Mouse (Mus musculus): ENCODE results near the gene Rgl1. TPM values are rescaled to one million over a fixed set of nuclear protein-coding genes. Genes with fewer than 3 reads are reported as not detected.

Gene Rgl1
- polyA plus RNA-seq, 1 experiment from 2014 or later, result 33.2 TPM

GRCm38 (mm10) chr1:152771016-152771415 is 4.9 kb upstream of the Rgl1 start:
- DNase-seq (ENCODE audit: low spot score), result no peak
- no peaks in the 10 kb centered on the region for H3K27me3 ChIP-seq (replicated peaks; ENCODE audit: insufficient read depth, low read length)
- TF ChIP-seq CTCF (IDR thresholded peaks at IDR 0.05) (no peak), EP300 (IDR thresholded peaks at IDR 0.05) (no peak)
- WGBS, result 88% methylated on average over 9 of the region's 9 CpGs
- no peak for ATAC-seq
- H3K4me2 ChIP-seq (replicated peaks; ENCODE audit: low read depth, low read length), result no peak overlapping the region
- no peaks in the 10 kb centered on the region for H3K9me3 ChIP-seq (ENCODE audit: low read length)
- H3K9ac ChIP-seq (replicated peaks; ENCODE audit: low read depth), result no peak overlapping the region
- peaks cover 32% of the 10 kb centered on the region for H3K36me3 ChIP-seq (ENCODE audit: insufficient read depth, low read length)
- H3K4me3 ChIP-seq (ENCODE audit: low read depth, low read length), result no peak overlapping the region
- peaks cover under 1% of the 10 kb centered on the region; the same call in 1 of the 2 replicates for H3K4me1 ChIP-seq (ENCODE audit: insufficient read depth, low read depth, low read length)
- H3K27ac ChIP-seq (ENCODE audit: low read length), result no peak overlapping the region

- Histone ChIP-seq H3K27ac (ENCODE audit: low read length) (no peak overlapping the region), H3K27me3 (replicated peaks; ENCODE audit: insufficient read depth, low read length) (no peaks in the 10 kb centered on the region), H3K4me1 (ENCODE audit: insufficient read depth, low read depth, low read length) (peaks cover 6% of the 10 kb centered on the region; the same call in 1 of the 2 replicates), H3K36me3 (ENCODE audit: insufficient read depth, low read length) (peaks cover 24% of the 10 kb centered on the region), H3K9ac (replicated peaks; ENCODE audit: low read depth) (no peak overlapping the region), H3K4me2 (replicated peaks; ENCODE audit: low read depth, low read length) (peak overlapping the region; percentile 89), H3K9me3 (ENCODE audit: low read length) (no peaks in the 10 kb centered on the region), H3K4me3 (ENCODE audit: low read depth, low read length) (peak overlapping the region; percentile 97)
- TF ChIP-seq CTCF (IDR thresholded peaks at IDR 0.05), result peak; percentile 84
- no peak for TF ChIP-seq EP300 (IDR thresholded peaks at IDR 0.05)
- ATAC-seq (peak; percentile 16), DNase-seq (ENCODE audit: low spot score) (peak; percentile 90)
- 7% methylated on average over 5 of the region's 5 CpGs for WGBS
These were observed 1.8 kb upstream of the Rgl1 start for GRCm38 (mm10) chr1:152767749-152768488.

- ATAC-seq, result peak; percentile 37
- H3K9me3 ChIP-seq (ENCODE audit: low read length), result no peaks in the 10 kb centered on the region
- H3K9ac ChIP-seq (replicated peaks; ENCODE audit: low read depth), result peak overlapping the region; percentile 90
- peaks cover 15% of the 10 kb centered on the region for H3K36me3 ChIP-seq (ENCODE audit: insufficient read depth, low read length)
- DNase-seq (ENCODE audit: low spot score), result peak; percentile 42
- peak overlapping the region; percentile 97 for H3K4me3 ChIP-seq (ENCODE audit: low read depth, low read length)
- no peaks in the 10 kb centered on the region for H3K27me3 ChIP-seq (replicated peaks; ENCODE audit: insufficient read depth, low read length)
- WGBS, result under 1% methylated on average over 60 of the region's 60 CpGs
- TF ChIP-seq EP300 (IDR thresholded peaks at IDR 0.05) (no peak), CTCF (IDR thresholded peaks at IDR 0.05) (no peak; the same call in 1 of the 2 replicates)
- peak overlapping the region; percentile 91 for H3K27ac ChIP-seq (ENCODE audit: low read length)
- H3K4me1 ChIP-seq (ENCODE audit: insufficient read depth, low read depth, low read length), result peaks cover 6% of the 10 kb centered on the region; the same call in 1 of the 2 replicates
- peak overlapping the region; percentile 89 for H3K4me2 ChIP-seq (replicated peaks; ENCODE audit: low read depth, low read length)
These were observed 925 bp upstream of the Rgl1 start for GRCm38 (mm10) chr1:152766804-152767748.

- Histone ChIP-seq H3K27me3 (replicated peaks; ENCODE audit: insufficient read depth, low read length) (no peaks in the 10 kb centered on the region), H3K4me1 (ENCODE audit: insufficient read depth, low read depth, low read length) (peaks cover 6% of the 10 kb centered on the region; the same call in 1 of the 2 replicates), H3K4me3 (ENCODE audit: low read depth, low read length) (no peak overlapping the region), H3K9ac (replicated peaks; ENCODE audit: low read depth) (no peak overlapping the region), H3K36me3 (ENCODE audit: insufficient read depth, low read length) (no peaks in the 10 kb centered on the region), H3K9me3 (ENCODE audit: low read length) (no peaks in the 10 kb centered on the region), H3K27ac (ENCODE audit: low read length) (no peak overlapping the region), H3K4me2 (replicated peaks; ENCODE audit: low read depth, low read length) (no peak overlapping the region)
- WGBS, result 65% methylated on average over 2 of the region's 2 CpGs
- DNase-seq (ENCODE audit: low spot score) (no peak), ATAC-seq (no peak)
- TF ChIP-seq EP300 (IDR thresholded peaks at IDR 0.05) (no peak), CTCF (IDR thresholded peaks at IDR 0.05) (no peak)
These were observed 4.4 kb downstream of the Rgl1 start for GRCm38 (mm10) chr1:152761791-152762190.

- no peak within 1 kb of the TSS for H3K4me3 ChIP-seq (ENCODE audit: low read depth, low read length)
- no peaks in the 10 kb centered on the region for H3K36me3 ChIP-seq (ENCODE audit: insufficient read depth, low read length)
- DNase-seq (ENCODE audit: low spot score) (no peak), ATAC-seq (no peak; the same call in 1 of the 2 replicates)
- 60% methylated on average over 13 of the region's 13 CpGs for WGBS
- no peak within 1 kb of the TSS for H3K9ac ChIP-seq (replicated peaks; ENCODE audit: low read depth)
- no peaks in the 10 kb centered on the region for H3K4me1 ChIP-seq (ENCODE audit: insufficient read depth, low read depth, low read length)
- no peak for TF ChIP-seq CTCF (IDR thresholded peaks at IDR 0.05)
- TF ChIP-seq EP300 (IDR thresholded peaks at IDR 0.05), result no peak
- no peak within 1 kb of the TSS for H3K4me2 ChIP-seq (replicated peaks; ENCODE audit: low read depth, low read length)
- no peaks in the 10 kb centered on the region for H3K9me3 ChIP-seq (ENCODE audit: low read length)
- H3K27me3 ChIP-seq (replicated peaks; ENCODE audit: insufficient read depth, low read length), result no peaks in the 10 kb centered on the region
- no peak within 1 kb of the TSS for H3K27ac ChIP-seq (ENCODE audit: low read length)
These were observed 15.7 kb downstream of the Rgl1 start, which contains the start of gene Apobec4 for GRCm38 (mm10) chr1:152750312-152750965. Gene Apobec4, plus strand, starts transcription at chr1:152750551.
